Mouse (Mus musculus) left cerebral cortex, postnatal 10 days (tissue): ENCODE measurements around the gene Tagln2. TPM values are rescaled to one million over a fixed set of nuclear protein-coding genes. Genes with fewer than 3 reads are reported as not detected.

Experiments
- DNase-seq, 2 experiments: peaks; one replicate each; pipeline ENCODE4 v3.0.0; 2021 to 2022; ENCODE audit warnings: low spot score in 2 of 2, mixed read lengths in 1 of 2; ENCODE audit errors: extremely low spot score in 1 of 2
- intact Hi-C: fragments of 180-260 bp; cut with DNase I; formaldehyde crosslinking; loops from one replicate; pipeline ENCODE4 v1.15.1; 2025
- total RNA-seq, 2 experiments: library from RNA; stranded (reverse); gene quantifications; 2 replicates each; pipeline ENCODE4 v1.2.3; 2021

Gene Tagln2
- total RNA-seq, 2 experiments from 2014 or later = 17.0 to 18.6 TPM

- DNase-seq = no peak
- intact Hi-C loops = no loop called here
Measured at GRCm38 (mm10) chr1:172519644-172520043, 19.8 kb downstream of the Tagln2 start.

- peak; percentile 83 to 93 for DNase-seq
- intact Hi-C loops = no loop called here
Measured at GRCm38 (mm10) chr1:172520576-172521440, 21.0 kb downstream of the Tagln2 start, which contains the start of gene Cfap45. TSS of gene Cfap45 (plus strand) at chr1:172520801.

- intact Hi-C loops = no loop called here
- no peak for DNase-seq
Measured at GRCm38 (mm10) chr1:172522524-172522923, 22.7 kb downstream of the Tagln2 start.

GRCm38 (mm10) chr1:172523699-172524101, 23.9 kb downstream of the Tagln2 start:
- DNase-seq = no peak
- intact Hi-C loops = no loop called here

- DNase-seq = peak in 1 of 2 experiments; percentile 56
- intact Hi-C loops = loop anchor here (5.0 kb wide), 1 partner anchor 872 kb away; no protein-coding TSS in a partner anchor
Measured at GRCm38 (mm10) chr1:172525027-172525764, 25.3 kb downstream of the Tagln2 start.

- DNase-seq = no peak
- intact Hi-C loops = loop anchor here (5.0 kb wide), 1 partner anchor 871 kb away; no protein-coding TSS in a partner anchor
Measured at GRCm38 (mm10) chr1:172525971-172526370, 26.1 kb downstream of the Tagln2 start.

GRCm38 (mm10) chr1:172526380-172527081, 26.7 kb downstream of the Tagln2 start:
- DNase-seq = no peak
- intact Hi-C loops = loop anchor here (5.0 kb wide), 1 partner anchor 871 kb away; no protein-coding TSS in a partner anchor

GRCm38 (mm10) chr1:172527431-172527830, 27.6 kb downstream of the Tagln2 start:
- intact Hi-C loops = loop anchor here (5.0 kb wide), 1 partner anchor 870 kb away; no protein-coding TSS in a partner anchor

GRCm38 (mm10) chr1:172528701-172529100, 28.9 kb downstream of the Tagln2 start:
- intact Hi-C loops = loop anchor here (2.0 to 5.0 kb wide), 3 partner anchors 34 to 869 kb away; partner anchors contain the start of gene Dusp23
- DNase-seq = peak; percentile 74 to 92

More at GRCm38 (mm10) chr1:172527431-172527830, 27.6 kb downstream of the Tagln2 start:
- no peak for DNase-seq

- intact Hi-C loops = loop anchor here (5.0 kb wide), 1 partner anchor 82 kb away; no protein-coding TSS in a partner anchor
- no peak for DNase-seq
Measured at GRCm38 (mm10) chr1:172530544-172531220, 30.8 kb downstream of the Tagln2 start.

GRCm38 (mm10) chr1:172532551-172532950, 32.7 kb downstream of the Tagln2 start:
- intact Hi-C loops = loop anchor here (5.0 kb wide), 1 partner anchor 80 kb away; no protein-coding TSS in a partner anchor
- DNase-seq = peak in 1 of 2 experiments; percentile 72

- intact Hi-C loops = no loop called here
- DNase-seq = no peak
Measured at GRCm38 (mm10) chr1:172535116-172535515, 35.3 kb downstream of the Tagln2 start.

- intact Hi-C loops = no loop called here
- no peak for DNase-seq
Measured at GRCm38 (mm10) chr1:172539827-172540226, 40.0 kb downstream of the Tagln2 start.

GRCm38 (mm10) chr1:172540283-172540820, 40.5 kb downstream of the Tagln2 start:
- intact Hi-C loops = no loop called here
- DNase-seq = no peak

GRCm38 (mm10) chr1:172546062-172546461, 46.2 kb downstream of the Tagln2 start:
- DNase-seq = no peak
- intact Hi-C loops = no loop called here

- DNase-seq = no peak
- intact Hi-C loops = no loop called here
Measured at GRCm38 (mm10) chr1:172548501-172548900, 48.7 kb downstream of the Tagln2 start.

- intact Hi-C loops = no loop called here
- no peak for DNase-seq
Measured at GRCm38 (mm10) chr1:172549314-172549713, 49.5 kb downstream of the Tagln2 start.

- no peak for DNase-seq
- intact Hi-C loops = no loop called here
Measured at GRCm38 (mm10) chr1:172549717-172550116, 49.9 kb downstream of the Tagln2 start.
